Comparison of ENCODE assay signal across 10 mouse cellular contexts in the genomic region with DNA sequence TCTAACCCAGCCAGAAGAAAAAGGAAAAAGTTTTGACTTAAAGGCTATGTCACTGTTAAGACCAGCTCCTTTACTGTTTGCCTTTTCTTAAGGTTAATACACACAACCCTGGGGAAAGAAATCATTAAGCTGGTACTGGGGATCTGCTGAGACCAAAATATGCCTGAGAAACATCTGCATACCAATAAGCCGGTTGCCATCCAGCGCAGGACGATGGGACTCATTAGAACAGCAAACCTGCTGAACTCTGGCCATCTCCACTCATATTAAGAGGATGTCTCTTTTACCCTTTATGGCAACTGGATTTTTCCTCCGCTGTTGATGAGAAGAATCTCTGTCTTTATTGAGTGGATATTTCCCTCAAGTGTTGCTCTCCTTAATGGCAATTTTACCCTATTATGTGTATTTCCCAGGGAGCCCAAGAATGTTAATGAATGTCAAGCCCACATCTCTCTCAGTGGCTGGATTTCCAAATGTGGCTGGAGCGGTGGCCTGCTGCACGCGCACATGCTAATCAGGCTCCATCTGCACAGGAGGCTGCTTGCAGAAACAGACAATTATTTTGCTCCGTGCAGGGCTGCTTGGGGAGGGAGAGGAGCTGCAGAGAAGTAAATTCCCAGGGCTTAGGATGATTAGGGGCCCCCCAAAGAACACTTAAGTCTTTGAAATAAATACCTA.
DNase-seq lines count a peak whose midpoint lies in the region; ATAC-seq and TF ChIP-seq lines count a peak whose summit lies in the region.
"Had no signal": no experiment of that assay in that cellular context is flagged by ENCODE, and none has a peak within 500 bp of the region (broad histone marks: within the 10 kb centered on the region; RNA-seq: fewer than 3 reads in every experiment).

No protein-coding gene starts in this region.

- WGBS in embryonic facial prominence, embryonic 10.5 days, result 25% methylated on average over 8 of the region's 8 CpGs
- WGBS in hindbrain, embryonic 10.5 days, result 35% methylated on average over 8 of the region's 8 CpGs
- whole genome bisulfite sequencing in midbrain, embryonic 11.5 days, result 20% methylated on average over 8 of the region's 8 CpGs

- peak overlapping the region; percentile 79 for H3K27ac ChIP-seq in embryonic facial prominence, embryonic 10.5 days (replicated peaks)
- peak overlapping the region; percentile 80 for H3K27ac ChIP-seq in hindbrain, embryonic 10.5 days
- H3K27ac ChIP-seq in midbrain, embryonic 11.5 days (ENCODE audit: low read depth, low read length), result no peak overlapping the region; the same call in 1 of the 2 replicates
- H3K27ac ChIP-seq: liver, embryonic 12.5 days had no signal

- ATAC-seq in midbrain, embryonic 11.5 days (ENCODE audit: low FRiP score), result peak; percentile 89
- ATAC-seq in activated CD4-positive, CD25-positive, alpha-beta regulatory T cell, adult 4 months, result no peak
- ATAC-seq: liver, embryonic 12.5 days had no signal

- peak; percentile 95 for DNase-seq in brain, embryonic 14.5 days (ENCODE audit: low read depth)
- DNase-seq in embryonic facial prominence, embryonic 10.5 days (ENCODE audit: low spot score), result peak; percentile 67
- DNase-seq in hindbrain, embryonic 10.5 days (ENCODE audit: low spot score), result peak; percentile 29
- peak; percentile 89 for DNase-seq in midbrain, embryonic 11.5 days (ENCODE audit: low spot score, missing footprints)
- DNase-seq in urinary bladder, postnatal 25 days (ENCODE audit: low spot score), result no peak
- no peak for DNase-seq in adipocyte (ENCODE audit: low spot score)
- DNase-seq in layer of hippocampus, adult 8-10 months (ENCODE audit: low spot score in 2 of 2), result no peak
- DNase-seq: cerebellum, adult 11 months had no signal

- H3K4me3 ChIP-seq in embryonic facial prominence, embryonic 10.5 days, result no peak overlapping the region
- H3K4me3 ChIP-seq in hindbrain, embryonic 10.5 days, result no peak overlapping the region
- H3K4me3 ChIP-seq in midbrain, embryonic 11.5 days (ENCODE audit: low read depth, low read length), result no peak overlapping the region
- H3K4me3 ChIP-seq: liver, embryonic 12.5 days had no signal

- H3K36me3 ChIP-seq in embryonic facial prominence, embryonic 10.5 days (replicated peaks), result no peaks in the 10 kb centered on the region
- H3K36me3 ChIP-seq in hindbrain, embryonic 10.5 days, result no peaks in the 10 kb centered on the region
- no peaks in the 10 kb centered on the region for H3K36me3 ChIP-seq in midbrain, embryonic 11.5 days (ENCODE audit: control insufficient read depth, insufficient read depth, low read length)
- H3K36me3 ChIP-seq: liver, embryonic 12.5 days had no signal

- H3K9me3 ChIP-seq in embryonic facial prominence, embryonic 10.5 days, result 0 out of 2 replicates have a peak, but pooled peaks cover 2% of the 10 kb centered on the region
- H3K9me3 ChIP-seq in hindbrain, embryonic 10.5 days, result no peaks in the 10 kb centered on the region
- H3K9me3 ChIP-seq in midbrain, embryonic 11.5 days (ENCODE audit: control insufficient read depth, low read length), result no peaks in the 10 kb centered on the region
- H3K9me3 ChIP-seq: liver, embryonic 12.5 days had no signal

- H3K27me3 ChIP-seq in embryonic facial prominence, embryonic 10.5 days (replicated peaks; ENCODE audit: low read depth, poor library complexity, severe bottlenecking), result no peaks in the 10 kb centered on the region
- H3K27me3 ChIP-seq in hindbrain, embryonic 10.5 days (ENCODE audit: insufficient read depth, poor library complexity, severe bottlenecking), result no peaks in the 10 kb centered on the region
- H3K27me3 ChIP-seq in midbrain, embryonic 11.5 days (ENCODE audit: control insufficient read depth, insufficient read depth, low read length), result no peaks in the 10 kb centered on the region
- H3K27me3 ChIP-seq: liver, embryonic 12.5 days had no signal

- TF ChIP-seq CTCF in brain, embryonic 14.5 days (IDR thresholded peaks at IDR 0.05; ENCODE audit: borderline replicate concordance, extremely low read depth, insufficient read depth, insufficient read length), result no peak

- no peak overlapping the region for H3K9ac ChIP-seq in midbrain, embryonic 11.5 days (ENCODE audit: low read length)
- H3K9ac ChIP-seq: liver, embryonic 12.5 days had no signal

- H3K4me2 ChIP-seq in midbrain, embryonic 11.5 days, result 0 out of 2 replicates have a peak overlapping the region, but pooled peaks have one; percentile 17
- H3K4me2 ChIP-seq: liver, embryonic 12.5 days had no signal

- H3K4me1 ChIP-seq in embryonic facial prominence, embryonic 10.5 days, result peaks cover 23% of the 10 kb centered on the region
- peaks cover 18% of the 10 kb centered on the region for H3K4me1 ChIP-seq in hindbrain, embryonic 10.5 days (replicated peaks)
- H3K4me1 ChIP-seq in midbrain, embryonic 11.5 days (ENCODE audit: control insufficient read depth, insufficient read depth, low read length), result peaks cover 14% of the 10 kb centered on the region
- H3K4me1 ChIP-seq: liver, embryonic 12.5 days had no signal

- TF ChIP-seq POLR2A in brain, embryonic 14.5 days (IDR thresholded peaks at IDR 0.05; ENCODE audit: borderline replicate concordance, extremely low read depth, insufficient read depth, insufficient read length, poor library complexity, severe bottlenecking), result no peak

Comparison
In these comparisons a context has a peak if more than half of its experiments do, and no peak if none do; other contexts are left out.
1. DNase-seq: peak in brain, embryonic 14.5 days (single experiment), embryonic facial prominence, embryonic 10.5 days (single experiment), hindbrain, embryonic 10.5 days (single experiment) and midbrain, embryonic 11.5 days (single experiment); none in urinary bladder, postnatal 25 days (single experiment), adipocyte (single experiment) and layer of hippocampus, adult 8-10 months (0 of 2).